Mouse (Mus musculus) NIH3T3 (cell line): Measurements from ENCODE around the gene Magoh.
A peak's percentile ranks its signal among the peaks of the same experiment; 100 is the strongest.

Experiments used
- DNase-seq: peaks from one replicate; pipeline ENCODE4 v3.0.0-alpha.2; 2012; ENCODE audit warnings: low read depth

Magoh gene

GRCm38 (mm10) chr4:107879254-107880050, at the start of gene Magoh:
TSS of gene Magoh (plus strand) at chr4:107879755.
- peak; percentile 100 for DNase-seq

GRCm38 (mm10) chr4:107830189-107830588, 49.4 kb upstream of the Magoh start:
- no peak for DNase-seq

- DNase-seq = no peak
Observed at GRCm38 (mm10) chr4:107830821-107831221, 48.7 kb upstream of the Magoh start.

- no peak for DNase-seq
Observed at GRCm38 (mm10) chr4:107831678-107832077, 47.9 kb upstream of the Magoh start.

GRCm38 (mm10) chr4:107833525-107833924, 46.0 kb upstream of the Magoh start:
- no peak for DNase-seq

- no peak for DNase-seq
Observed at GRCm38 (mm10) chr4:107834643-107835314, 44.8 kb upstream of the Magoh start.

GRCm38 (mm10) chr4:107835508-107835909, 44.0 kb upstream of the Magoh start:
- DNase-seq = no peak

GRCm38 (mm10) chr4:107836758-107837157, 42.8 kb upstream of the Magoh start:
- peak; percentile 69 for DNase-seq

- DNase-seq = no peak
Observed at GRCm38 (mm10) chr4:107837910-107838309, 41.6 kb upstream of the Magoh start.

- no peak for DNase-seq
Observed at GRCm38 (mm10) chr4:107843687-107844086, 35.9 kb upstream of the Magoh start.

GRCm38 (mm10) chr4:107844971-107845370, 34.6 kb upstream of the Magoh start:
- peak; percentile 87 for DNase-seq

GRCm38 (mm10) chr4:107846795-107847194, 32.8 kb upstream of the Magoh start:
- no peak for DNase-seq

- no peak for DNase-seq
Observed at GRCm38 (mm10) chr4:107848546-107848945, 31.0 kb upstream of the Magoh start.

GRCm38 (mm10) chr4:107849621-107850020, 29.9 kb upstream of the Magoh start:
- DNase-seq = no peak

- no peak for DNase-seq
Observed at GRCm38 (mm10) chr4:107850091-107850490, 29.5 kb upstream of the Magoh start.

GRCm38 (mm10) chr4:107853333-107853732, 26.2 kb upstream of the Magoh start:
- DNase-seq = no peak

- DNase-seq = no peak
Observed at GRCm38 (mm10) chr4:107853836-107854235, 25.7 kb upstream of the Magoh start.

- DNase-seq = no peak
Observed at GRCm38 (mm10) chr4:107856958-107857686, 22.4 kb upstream of the Magoh start.

- no peak for DNase-seq
Observed at GRCm38 (mm10) chr4:107858995-107859394, 20.6 kb upstream of the Magoh start.

- peak; percentile 90 for DNase-seq
Observed at GRCm38 (mm10) chr4:107864866-107865265, 14.7 kb upstream of the Magoh start.

- no peak for DNase-seq
Observed at GRCm38 (mm10) chr4:107881631-107882030, 2.1 kb downstream of the Magoh start.

- no peak for DNase-seq
Observed at GRCm38 (mm10) chr4:107886371-107886770, 6.8 kb downstream of the Magoh start.

- no peak for DNase-seq
Observed at GRCm38 (mm10) chr4:107889385-107889730, 9.8 kb downstream of the Magoh start.
